Mouse (Mus musculus): ENCODE measurements around the gene Cebpa. TPM values are rescaled to one million over a fixed set of nuclear protein-coding genes. Genes with fewer than 3 reads are reported as not detected.

The Cebpa gene
- polyA plus RNA-seq, 1 experiment from 2014 or later, result 11.0 TPM

GRCm38 (mm10) chr7:35130059-35130738 lies 11.1 kb downstream of the Cebpa start:
- Histone ChIP-seq H3K4me2 (no peak overlapping the region), H3K9me3 (replicated peaks) (no peaks in the 10 kb centered on the region), H3K27me3 (no peaks in the 10 kb centered on the region; the same call in 1 of the 2 replicates), H3K4me3 (replicated peaks) (no peak overlapping the region), H3K4me1 (replicated peaks) (peaks cover 27% of the 10 kb centered on the region), H3K9ac (no peak overlapping the region), H3K27ac (replicated peaks) (no peak overlapping the region), H3K36me3 (replicated peaks) (no peaks in the 10 kb centered on the region)
- 74% methylated on average over 13 of the region's 13 CpGs for WGBS (ENCODE audit: insufficient replicate concordance)
- ATAC-seq (ENCODE audit: insufficient read depth), result no peak

- no peak for ATAC-seq (ENCODE audit: insufficient read depth)
- Histone ChIP-seq H3K4me2 (no peak overlapping the region), H3K4me3 (replicated peaks) (no peak overlapping the region), H3K9ac (no peak overlapping the region), H3K27me3 (no peaks in the 10 kb centered on the region; the same call in 1 of the 2 replicates), H3K4me1 (replicated peaks) (peaks cover 29% of the 10 kb centered on the region), H3K36me3 (replicated peaks) (no peaks in the 10 kb centered on the region), H3K9me3 (replicated peaks) (no peaks in the 10 kb centered on the region), H3K27ac (replicated peaks) (no peak overlapping the region)
- 69% methylated on average over 5 of the region's 5 CpGs for WGBS (ENCODE audit: insufficient replicate concordance)
Observed at GRCm38 (mm10) chr7:35130888-35131287, 11.8 kb downstream of the Cebpa start.

- H3K36me3 ChIP-seq (replicated peaks), result no peaks in the 10 kb centered on the region
- WGBS (ENCODE audit: insufficient replicate concordance), result 86% methylated on average over 9 of the region's 9 CpGs
- H3K27me3 ChIP-seq, result no peaks in the 10 kb centered on the region; the same call in 1 of the 2 replicates
- no peak overlapping the region for H3K9ac ChIP-seq
- H3K27ac ChIP-seq (replicated peaks), result no peak overlapping the region
- H3K4me1 ChIP-seq (replicated peaks), result peaks cover 26% of the 10 kb centered on the region
- no peak overlapping the region for H3K4me3 ChIP-seq (replicated peaks)
- no peak overlapping the region for H3K4me2 ChIP-seq
- ATAC-seq (ENCODE audit: insufficient read depth), result no peak
- H3K9me3 ChIP-seq (replicated peaks), result no peaks in the 10 kb centered on the region
Observed at GRCm38 (mm10) chr7:35131601-35132000, 12.5 kb downstream of the Cebpa start.

- 41% methylated on average over 5 of the region's 5 CpGs for WGBS (ENCODE audit: insufficient replicate concordance)
- H3K27me3 ChIP-seq, result no peaks in the 10 kb centered on the region
- H3K27ac ChIP-seq (replicated peaks), result no peak overlapping the region
- H3K4me1 ChIP-seq (replicated peaks), result peaks cover 10% of the 10 kb centered on the region
- H3K36me3 ChIP-seq (replicated peaks), result no peaks in the 10 kb centered on the region
- no peak overlapping the region for H3K4me2 ChIP-seq
- H3K9ac ChIP-seq, result no peak overlapping the region
- ATAC-seq (ENCODE audit: insufficient read depth), result peak; percentile 40
- H3K9me3 ChIP-seq (replicated peaks), result no peaks in the 10 kb centered on the region
- H3K4me3 ChIP-seq (replicated peaks), result no peak overlapping the region
Observed at GRCm38 (mm10) chr7:35134621-35135020, 15.5 kb downstream of the Cebpa start.

- Histone ChIP-seq H3K4me1 (replicated peaks) (peaks cover 23% of the 10 kb centered on the region), H3K9me3 (replicated peaks) (no peaks in the 10 kb centered on the region), H3K4me3 (replicated peaks) (no peak overlapping the region), H3K4me2 (no peak overlapping the region), H3K9ac (no peak overlapping the region), H3K27ac (replicated peaks) (no peak overlapping the region), H3K27me3 (no peaks in the 10 kb centered on the region), H3K36me3 (replicated peaks) (no peaks in the 10 kb centered on the region)
- 65% methylated on average over 1 of the region's 1 CpGs for WGBS (ENCODE audit: insufficient replicate concordance)
- no peak for ATAC-seq (ENCODE audit: insufficient read depth)
Observed at GRCm38 (mm10) chr7:35137524-35137923, 18.4 kb downstream of the Cebpa start.

GRCm38 (mm10) chr7:35138481-35138880 lies 19.4 kb downstream of the Cebpa start:
- no peak overlapping the region for H3K9ac ChIP-seq
- no peak overlapping the region for H3K4me2 ChIP-seq
- H3K27ac ChIP-seq (replicated peaks), result no peak overlapping the region
- H3K4me3 ChIP-seq (replicated peaks), result no peak overlapping the region
- peaks cover 27% of the 10 kb centered on the region for H3K4me1 ChIP-seq (replicated peaks)
- ATAC-seq (ENCODE audit: insufficient read depth), result no peak
- no peaks in the 10 kb centered on the region for H3K36me3 ChIP-seq (replicated peaks)
- H3K9me3 ChIP-seq (replicated peaks), result no peaks in the 10 kb centered on the region
- 55% methylated on average over 4 of the region's 4 CpGs for WGBS (ENCODE audit: insufficient replicate concordance)
- H3K27me3 ChIP-seq, result no peaks in the 10 kb centered on the region

- WGBS (ENCODE audit: insufficient replicate concordance), result 36% methylated on average over 5 of the region's 5 CpGs
- no peak overlapping the region for H3K9ac ChIP-seq
- no peaks in the 10 kb centered on the region for H3K9me3 ChIP-seq (replicated peaks)
- H3K4me1 ChIP-seq (replicated peaks), result peaks cover 31% of the 10 kb centered on the region
- H3K36me3 ChIP-seq (replicated peaks), result no peaks in the 10 kb centered on the region
- H3K4me3 ChIP-seq (replicated peaks), result no peak overlapping the region
- no peak overlapping the region for H3K4me2 ChIP-seq
- ATAC-seq (ENCODE audit: insufficient read depth), result no peak
- no peak overlapping the region for H3K27ac ChIP-seq (replicated peaks)
- no peaks in the 10 kb centered on the region for H3K27me3 ChIP-seq
Observed at GRCm38 (mm10) chr7:35139880-35140279, 20.8 kb downstream of the Cebpa start.

- Histone ChIP-seq H3K9me3 (replicated peaks) (no peaks in the 10 kb centered on the region), H3K36me3 (replicated peaks) (no peaks in the 10 kb centered on the region), H3K27me3 (no peaks in the 10 kb centered on the region), H3K4me3 (replicated peaks) (no peak overlapping the region), H3K4me1 (replicated peaks) (peaks cover 39% of the 10 kb centered on the region), H3K27ac (replicated peaks) (no peak overlapping the region), H3K4me2 (no peak overlapping the region), H3K9ac (no peak overlapping the region)
- ATAC-seq (ENCODE audit: insufficient read depth), result no peak
- WGBS (ENCODE audit: insufficient replicate concordance), result 45% methylated on average over 5 of the region's 5 CpGs
Observed at GRCm38 (mm10) chr7:35141519-35141918, 22.4 kb downstream of the Cebpa start.

GRCm38 (mm10) chr7:35142522-35142921 lies 23.4 kb downstream of the Cebpa start:
- H3K36me3 ChIP-seq (replicated peaks), result no peaks in the 10 kb centered on the region
- no peaks in the 10 kb centered on the region for H3K9me3 ChIP-seq (replicated peaks)
- peaks cover 40% of the 10 kb centered on the region for H3K4me1 ChIP-seq (replicated peaks)
- no peak for ATAC-seq (ENCODE audit: insufficient read depth)
- H3K27me3 ChIP-seq, result no peaks in the 10 kb centered on the region
- H3K27ac ChIP-seq (replicated peaks), result no peak overlapping the region
- WGBS (ENCODE audit: insufficient replicate concordance), result 55% methylated on average over 8 of the region's 8 CpGs
- no peak overlapping the region for H3K9ac ChIP-seq
- no peak overlapping the region for H3K4me3 ChIP-seq (replicated peaks)
- no peak overlapping the region for H3K4me2 ChIP-seq

GRCm38 (mm10) chr7:35143864-35144618 lies 24.9 kb downstream of the Cebpa start:
- H3K4me2 ChIP-seq, result no peak overlapping the region
- H3K9ac ChIP-seq, result no peak overlapping the region
- no peak overlapping the region for H3K4me3 ChIP-seq (replicated peaks)
- peak; percentile 89 for ATAC-seq (ENCODE audit: insufficient read depth)
- H3K27ac ChIP-seq (replicated peaks), result peak overlapping the region; percentile 72
- no peaks in the 10 kb centered on the region for H3K9me3 ChIP-seq (replicated peaks)
- peaks cover 40% of the 10 kb centered on the region for H3K4me1 ChIP-seq (replicated peaks)
- H3K36me3 ChIP-seq (replicated peaks), result no peaks in the 10 kb centered on the region
- H3K27me3 ChIP-seq, result no peaks in the 10 kb centered on the region
- 51% methylated on average over 6 of the region's 6 CpGs for WGBS (ENCODE audit: insufficient replicate concordance)

GRCm38 (mm10) chr7:35145068-35145467 lies 26.0 kb downstream of the Cebpa start:
- no peak for ATAC-seq (ENCODE audit: insufficient read depth)
- Histone ChIP-seq H3K9ac (no peak overlapping the region), H3K27me3 (no peaks in the 10 kb centered on the region), H3K4me1 (replicated peaks) (peaks cover 49% of the 10 kb centered on the region), H3K4me2 (no peak overlapping the region), H3K4me3 (replicated peaks) (no peak overlapping the region), H3K36me3 (replicated peaks) (no peaks in the 10 kb centered on the region), H3K27ac (replicated peaks) (no peak overlapping the region), H3K9me3 (replicated peaks) (no peaks in the 10 kb centered on the region)
- WGBS (ENCODE audit: insufficient replicate concordance), result 42% methylated on average over 9 of the region's 9 CpGs

Data from liver, embryonic 15.5 days (tissue).